10 mouse cellular contexts compared by ENCODE assay signal in the genomic region with DNA sequence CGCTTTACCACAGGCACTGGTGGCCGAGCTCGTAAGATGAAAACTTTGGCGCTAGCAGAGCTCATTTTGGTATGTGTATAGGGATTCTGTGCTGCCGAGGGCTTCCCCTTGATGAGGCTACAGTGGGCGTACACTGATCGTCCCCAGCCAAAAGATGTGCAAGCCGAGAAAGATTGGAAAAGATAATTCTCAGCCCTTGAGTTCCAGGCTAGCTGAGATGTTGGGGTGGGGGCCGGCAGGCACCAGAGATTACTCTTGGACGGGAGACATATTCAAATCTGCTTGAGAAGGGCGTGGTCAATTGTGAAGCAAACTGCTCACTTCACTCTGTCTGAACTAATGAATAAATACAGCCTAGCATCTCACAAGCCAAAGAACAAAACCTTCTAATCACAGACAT.
DNase-seq lines count a peak whose midpoint lies in the region; ATAC-seq and TF ChIP-seq lines count a peak whose summit lies in the region.
"Had no signal": no experiment of that assay in that cellular context is flagged by ENCODE, and none has a peak within 500 bp of the region (broad histone marks: within the 10 kb centered on the region; RNA-seq: fewer than 3 reads in every experiment).

No protein-coding gene starts in this region.

- H3K27me3 ChIP-seq in heart, embryonic 15.5 days = no peaks in the 10 kb centered on the region
- H3K27me3 ChIP-seq in hindbrain, embryonic 14.5 days (ENCODE audit: control insufficient read depth, insufficient read depth, low read length) = peaks cover 14% of the 10 kb centered on the region
- no peaks in the 10 kb centered on the region for H3K27me3 ChIP-seq in midbrain, embryonic 14.5 days (ENCODE audit: control insufficient read depth, insufficient read depth, low read length)
- H3K27me3 ChIP-seq in thymus, adult 2 months (ENCODE audit: control insufficient read depth, insufficient read depth, low read length) = no peaks in the 10 kb centered on the region
- H3K27me3 ChIP-seq: megakaryocyte, embryonic 14.5 days had no signal

- H3K4me2 ChIP-seq in heart, embryonic 15.5 days = peak overlapping the region; percentile 63
- H3K4me2 ChIP-seq in hindbrain, embryonic 14.5 days (replicated peaks) = peak overlapping the region; percentile 41
- peak overlapping the region; percentile 38 for H3K4me2 ChIP-seq in midbrain, embryonic 14.5 days (ENCODE audit: low read length)

- 26% methylated on average over 11 of the region's 11 CpGs for WGBS in heart, embryonic 15.5 days
- 24% methylated on average over 11 of the region's 11 CpGs for WGBS in hindbrain, embryonic 14.5 days
- WGBS in midbrain, embryonic 14.5 days = 12% methylated on average over 11 of the region's 11 CpGs
- WGBS in thymus, adult 2 months = 93% methylated on average over 11 of the region's 11 CpGs

- intact Hi-C loops in left cerebral cortex, postnatal 10 days (cut with DNase I) = no loop called here

- H3K4me1 ChIP-seq in heart, embryonic 15.5 days (replicated peaks) = peaks cover 65% of the 10 kb centered on the region
- peaks cover 56% of the 10 kb centered on the region for H3K4me1 ChIP-seq in hindbrain, embryonic 14.5 days (replicated peaks; ENCODE audit: control insufficient read depth, insufficient read depth, low read length)
- H3K4me1 ChIP-seq in midbrain, embryonic 14.5 days (ENCODE audit: control insufficient read depth, insufficient read depth, low read length) = peaks cover 68% of the 10 kb centered on the region
- 0 out of 2 replicates have a peak, but pooled peaks cover 5% of the 10 kb centered on the region for H3K4me1 ChIP-seq in thymus, adult 2 months (replicated peaks; ENCODE audit: control insufficient read depth, insufficient read depth, low read length)

- ATAC-seq in heart, embryonic 15.5 days (replicated peaks; ENCODE audit: insufficient number of reproducible peaks, insufficient read depth, low FRiP score, low read depth) = no peak
- no peak for ATAC-seq in hindbrain, embryonic 14.5 days (ENCODE audit: low FRiP score)
- no peak for ATAC-seq in midbrain, embryonic 14.5 days (ENCODE audit: low FRiP score, low TSS enrichment)

- peak overlapping the region; percentile 40 for H3K9ac ChIP-seq in heart, embryonic 15.5 days
- no peak overlapping the region for H3K9ac ChIP-seq in hindbrain, embryonic 14.5 days
- H3K9ac ChIP-seq in midbrain, embryonic 14.5 days (replicated peaks; ENCODE audit: low read length) = no peak overlapping the region; the same call in 1 of the 2 replicates

- TF ChIP-seq POLR2A in thymus, adult 2 months (IDR thresholded peaks at IDR 0.05; ENCODE audit: control insufficient read depth, extremely low read depth, insufficient read depth, low read length, poor library complexity) = no peak

- no peaks in the 10 kb centered on the region for H3K9me3 ChIP-seq in heart, embryonic 15.5 days (replicated peaks)
- no peaks in the 10 kb centered on the region for H3K9me3 ChIP-seq in hindbrain, embryonic 14.5 days (ENCODE audit: control insufficient read depth, low read length)
- H3K9me3 ChIP-seq in midbrain, embryonic 14.5 days (ENCODE audit: control insufficient read depth, low read length) = no peaks in the 10 kb centered on the region
- H3K9me3 ChIP-seq: megakaryocyte, embryonic 14.5 days had no signal

- TF ChIP-seq CTCF in thymus, adult 2 months (IDR thresholded peaks at IDR 0.05; ENCODE audit: borderline replicate concordance, control insufficient read depth, extremely low read depth, insufficient read depth, low read length, poor library complexity) = no peak

- H3K4me3 ChIP-seq in heart, embryonic 15.5 days = peak overlapping the region; percentile 48
- no peak overlapping the region for H3K4me3 ChIP-seq in hindbrain, embryonic 14.5 days (replicated peaks; ENCODE audit: low read length)
- H3K4me3 ChIP-seq in midbrain, embryonic 14.5 days (replicated peaks; ENCODE audit: low read depth, low read length) = 0 out of 2 replicates have a peak overlapping the region, but pooled peaks have one; percentile 1
- no peak overlapping the region for H3K4me3 ChIP-seq in thymus, adult 2 months (ENCODE audit: control insufficient read depth, insufficient read depth, low read length)

- no peak for DNase-seq in heart, postnatal 4 days
- peak; percentile 45 for DNase-seq in ZHBTc4 (ENCODE audit: low read depth, low spot score)
- DNase-seq in hindbrain, embryonic 14.5 days (ENCODE audit: low spot score) = no peak
- peak; percentile 42 for DNase-seq in midbrain, embryonic 14.5 days
- DNase-seq in left cerebral cortex, postnatal 10 days (ENCODE audit: extremely low spot score in 1 of 2, low spot score in 2 of 2) = no peak
- no peak for DNase-seq in thymus, adult 2 months
- no peak for DNase-seq in layer of hippocampus, adult 11-12 months (ENCODE audit: low spot score)
- DNase-seq: kidney, postnatal 4 days had no signal

- H3K36me3 ChIP-seq in heart, embryonic 15.5 days = no peaks in the 10 kb centered on the region
- H3K36me3 ChIP-seq in hindbrain, embryonic 14.5 days (replicated peaks; ENCODE audit: control insufficient read depth, insufficient read depth) = no peaks in the 10 kb centered on the region
- no peaks in the 10 kb centered on the region for H3K36me3 ChIP-seq in midbrain, embryonic 14.5 days (ENCODE audit: control insufficient read depth, insufficient read depth, low read length)
- no peaks in the 10 kb centered on the region for H3K36me3 ChIP-seq in thymus, adult 2 months (ENCODE audit: control insufficient read depth, insufficient read depth, low read length)

- H3K27ac ChIP-seq in heart, embryonic 15.5 days = peak overlapping the region; percentile 93
- H3K27ac ChIP-seq in hindbrain, embryonic 14.5 days = no peak overlapping the region
- H3K27ac ChIP-seq in midbrain, embryonic 14.5 days (replicated peaks; ENCODE audit: low read depth, low read length) = no peak overlapping the region; the same call in 1 of the 2 replicates
- no peak overlapping the region for H3K27ac ChIP-seq in thymus, adult 2 months (ENCODE audit: control insufficient read depth, insufficient read depth, low read length)

Comparison
In these comparisons a context has a peak if more than half of its experiments do, and no peak if none do; other contexts are left out.
1. H3K4me3 ChIP-seq: peak in heart, embryonic 15.5 days (single experiment) and midbrain, embryonic 14.5 days (single experiment); none in hindbrain, embryonic 14.5 days (single experiment) and thymus, adult 2 months (single experiment).
2. DNase-seq: peak in ZHBTc4 (single experiment) and midbrain, embryonic 14.5 days (single experiment); none in heart, postnatal 4 days (single experiment), hindbrain, embryonic 14.5 days (single experiment), left cerebral cortex, postnatal 10 days (0 of 2), thymus, adult 2 months (single experiment) and layer of hippocampus, adult 11-12 months (single experiment).
3. Peak in every context shown above with its lines, with median percentiles within 50 percentile points of each other: H3K4me2 ChIP-seq.